Mouse (Mus musculus) heart, adult 18-20 months (tissue): Measurements from ENCODE around the gene Tcl1b1. TPM values are rescaled to one million over a fixed set of nuclear protein-coding genes. Genes with fewer than 3 reads are reported as not detected.
"Not testable (repeated sequence)": the region's sequence is repeated elsewhere in the genome, so short reads cannot be mapped to it uniquely, and the experiment has no call there.

Source experiments
- DNase-seq, 2 experiments: peaks; one replicate each; pipeline ENCODE4 v3.0.0; 2021 to 2022; ENCODE audit warnings: mixed read lengths in 1 of 2
- total RNA-seq, 2 experiments: library from RNA; stranded (reverse); gene quantifications; 2 replicates each; pipeline ENCODE4 v1.2.3; 2021

Gene Tcl1b1
- total RNA-seq, 2 experiments from 2014 or later = not detected

DNA sequence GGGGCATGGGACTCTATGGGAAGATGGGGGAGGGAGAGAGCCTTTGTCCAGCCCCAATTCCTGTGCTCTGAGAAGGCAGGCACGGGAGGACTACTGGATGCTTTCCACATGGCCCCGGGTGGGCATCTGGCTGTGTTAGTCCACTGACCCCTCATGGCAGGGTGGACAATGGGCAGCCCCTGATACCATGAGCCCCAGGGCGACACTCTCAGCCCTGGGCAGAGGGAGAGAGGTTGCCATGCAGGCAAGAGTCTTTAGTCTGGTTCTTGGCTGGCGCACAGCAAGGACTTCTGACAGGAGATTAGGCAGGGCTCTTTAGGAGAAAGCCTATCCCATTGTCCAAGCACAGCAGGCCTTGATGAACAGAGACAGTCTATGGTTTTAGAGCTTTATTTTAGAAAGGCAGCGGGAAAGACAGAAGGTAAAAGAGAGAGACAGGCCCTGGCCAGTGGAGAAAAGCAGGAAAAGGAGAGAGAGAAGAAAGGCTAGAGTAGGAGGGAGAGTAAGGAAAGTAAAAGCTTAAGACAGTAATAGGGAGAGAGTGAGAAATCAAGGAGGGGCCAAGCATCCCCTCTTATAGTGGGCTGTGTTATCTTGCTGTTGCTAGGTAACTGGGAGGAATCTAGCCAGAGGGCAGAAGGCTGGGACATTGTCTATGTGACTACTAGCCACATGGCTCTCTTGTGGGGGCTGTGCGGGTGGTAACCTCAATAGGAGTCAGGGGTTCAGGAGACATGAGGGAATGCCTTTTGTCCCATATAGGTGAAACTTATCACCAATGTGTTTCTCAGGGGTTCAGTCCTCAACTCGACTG is 40.4 kb downstream of the Tcl1b1 start:
- not testable (repeated sequence) for DNase-seq

DNA sequence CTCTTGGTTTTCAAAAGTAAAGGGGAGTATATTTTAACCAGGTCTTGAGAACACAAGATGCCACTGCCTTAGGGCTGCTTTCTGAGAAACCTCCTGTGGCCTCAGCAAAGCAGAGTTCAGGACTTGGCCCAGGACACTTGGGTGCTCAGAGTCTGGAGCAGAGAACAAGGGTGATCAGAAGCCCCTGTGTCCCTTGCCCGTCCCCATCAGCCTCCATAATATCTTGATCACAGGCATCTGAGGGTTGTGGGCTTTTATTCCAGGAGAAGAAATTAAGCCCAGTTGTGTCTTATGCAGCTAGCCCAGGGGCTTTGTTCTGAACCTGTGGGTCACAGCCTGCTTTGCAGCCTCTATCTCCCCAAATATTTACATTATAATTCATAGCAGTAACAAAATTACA is 42.2 kb downstream of the Tcl1b1 start, which contains the start of gene Tcl1b4:
TSS of gene Tcl1b4 (plus strand) at position 301 of the 400 bp plus-strand sequence.
- DNase-seq = not testable (repeated sequence)

DNA sequence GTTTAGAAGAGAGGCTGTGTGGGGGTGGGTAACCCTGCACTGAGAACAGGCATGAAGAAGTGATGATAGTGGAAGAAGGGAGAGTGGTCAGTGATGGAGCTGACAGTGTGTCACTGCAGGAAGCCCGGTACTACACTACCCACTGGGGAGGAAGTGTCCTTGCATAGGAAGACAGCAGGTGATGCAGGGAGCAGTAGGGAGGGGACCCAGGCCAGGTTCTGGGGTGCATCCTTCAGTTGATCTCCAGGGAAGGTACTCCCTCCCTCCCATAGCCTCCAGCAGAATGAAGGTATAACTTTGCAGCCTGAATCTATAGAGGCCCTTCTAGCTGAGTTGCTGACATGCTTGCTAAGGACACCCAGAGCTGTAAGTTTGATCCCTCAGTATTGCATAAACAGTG is 47.6 kb downstream of the Tcl1b1 start:
- no peak for DNase-seq

- DNase-seq = no peak
Observed at GRCm38 (mm10) chr12:105208441-105208840, 49.0 kb downstream of the Tcl1b1 start.

- DNase-seq = no peak
Observed at GRCm38 (mm10) chr12:105209231-105209630, 49.7 kb downstream of the Tcl1b1 start.

Other genes with a start within 250 kb of the Tcl1b1 start
- 1 to 10 TPM; 7.9 to 8.3 TPM for gene Syne3, start 149.9 kb upstream of the Tcl1b1 start, total RNA-seq
- 100 to 1,000 TPM in 1 of 2 experiments, 10 to 100 TPM in 1; 83.8 to 111 TPM for gene Glrx5, start 127.0 kb upstream of the Tcl1b1 start, total RNA-seq
- not detected for gene Tcl1b2, start 13.7 kb upstream of the Tcl1b1 start, total RNA-seq
- not detected for gene Tcl1b5, start 16.7 kb downstream of the Tcl1b1 start, total RNA-seq
- not detected for gene Tcl1b3, start 31.4 kb downstream of the Tcl1b1 start, total RNA-seq
- not detected for gene Tcl1b4, start 42.3 kb downstream of the Tcl1b1 start, total RNA-seq
- not detected for gene Tcl1, start 63.1 kb downstream of the Tcl1b1 start, total RNA-seq
- not detected for gene Tunar, start 174.2 kb downstream of the Tcl1b1 start, total RNA-seq